Mouse (Mus musculus) embryo, embryonic 11.5 days (tissue): Measurements from ENCODE around the gene Mpeg1.

Source experiments
- DNase-seq: peaks from one replicate; pipeline ENCODE4 v3.0.0-alpha.2; 2012; ENCODE audit warnings: low read depth, low spot score

Mpeg1 gene

GRCm38 (mm10) chr19:12460282-12461249, at the start of gene Mpeg1:
Mpeg1 (plus strand) TSS chr19:12460779.
- DNase-seq: no peak

- no peak for DNase-seq
Observed at GRCm38 (mm10) chr19:12413737-12414136, 46.8 kb upstream of the Mpeg1 start.

GRCm38 (mm10) chr19:12417361-12417760, 43.2 kb upstream of the Mpeg1 start, which contains the start of gene Olfr1441:
Olfr1441 (plus strand) TSS chr19:12417433.
- DNase-seq: no peak

- no peak for DNase-seq
Observed at GRCm38 (mm10) chr19:12418312-12418711, 42.3 kb upstream of the Mpeg1 start.

GRCm38 (mm10) chr19:12420555-12420954, 40.0 kb upstream of the Mpeg1 start:
- DNase-seq: no peak

GRCm38 (mm10) chr19:12421680-12422079, 38.9 kb upstream of the Mpeg1 start:
- DNase-seq: no peak

GRCm38 (mm10) chr19:12427101-12427500, 33.5 kb upstream of the Mpeg1 start:
- DNase-seq: no peak

- DNase-seq: no peak
Observed at GRCm38 (mm10) chr19:12427605-12428004, 33.0 kb upstream of the Mpeg1 start, which contains the start of gene Pfpl. Pfpl (plus strand) TSS chr19:12427905.

- peak; percentile 5 for DNase-seq
Observed at GRCm38 (mm10) chr19:12433033-12433432, 27.5 kb upstream of the Mpeg1 start.

- DNase-seq: no peak
Observed at GRCm38 (mm10) chr19:12435011-12435416, 25.6 kb upstream of the Mpeg1 start.

GRCm38 (mm10) chr19:12435750-12436524, 24.6 kb upstream of the Mpeg1 start:
- no peak for DNase-seq

GRCm38 (mm10) chr19:12439581-12439980, 21.0 kb upstream of the Mpeg1 start:
- DNase-seq: no peak

GRCm38 (mm10) chr19:12440103-12440725, 20.4 kb upstream of the Mpeg1 start:
- no peak for DNase-seq

- DNase-seq: no peak
Observed at GRCm38 (mm10) chr19:12442560-12442959, 18.0 kb upstream of the Mpeg1 start.

- no peak for DNase-seq
Observed at GRCm38 (mm10) chr19:12445014-12445413, 15.6 kb upstream of the Mpeg1 start.

- DNase-seq: no peak
Observed at GRCm38 (mm10) chr19:12457401-12458066, 3.0 kb upstream of the Mpeg1 start.

- DNase-seq: no peak
Observed at GRCm38 (mm10) chr19:12459516-12459915, 1.1 kb upstream of the Mpeg1 start.

GRCm38 (mm10) chr19:12462851-12463721, 2.5 kb downstream of the Mpeg1 start:
- no peak for DNase-seq

GRCm38 (mm10) chr19:12463722-12464035, 3.1 kb downstream of the Mpeg1 start:
- DNase-seq: no peak

GRCm38 (mm10) chr19:12464127-12464526, 3.5 kb downstream of the Mpeg1 start:
- no peak for DNase-seq
